ENCODE assay signal across 9 mouse cellular contexts in genomic region chr8:113664544-113664943, GRCm38 (mm10). TPM values are rescaled to one million over a fixed set of nuclear protein-coding genes. Genes with fewer than 3 reads are reported as not detected.
A peak's percentile ranks its signal among the peaks of the same experiment; 100 is the strongest.
DNase-seq lines count a peak whose midpoint lies in the region; ATAC-seq and TF ChIP-seq lines count a peak whose summit lies in the region.
"Had no signal": no experiment of that assay in that cellular context is flagged by ENCODE, and none has a peak within 500 bp of the region (broad histone marks: within the 10 kb centered on the region; RNA-seq: fewer than 3 reads in every experiment).

No protein-coding gene starts in this region.

- intact Hi-C loops in heart, postnatal 10 days (cut with DNase I), result loop anchor here (1.0 to 10.0 kb wide), 5 partner anchors 190 to 774 kb away; partner anchors contain the start of gene Wwox

- TF ChIP-seq CTCF in bone marrow macrophage, adult 2 months (IDR thresholded peaks at IDR 0.05; ENCODE audit: low read depth, low read length), result peak; percentile 42
- TF ChIP-seq CTCF in liver, embryonic 14.5 days (IDR thresholded peaks at IDR 0.05; ENCODE audit: low read depth), result peak; percentile 71
- no peak for TF ChIP-seq CTCF in thymus, adult 2 months (IDR thresholded peaks at IDR 0.05; ENCODE audit: borderline replicate concordance, control insufficient read depth, extremely low read depth, insufficient read depth, low read length, poor library complexity)

- peak; percentile 96 for ATAC-seq in CD4-positive, CD25-positive, alpha-beta regulatory T cell, adult 4 months
- no peak for ATAC-seq in liver, embryonic 14.5 days (ENCODE audit: insufficient read depth)
- ATAC-seq in neural tube, embryonic 14.5 days (ENCODE audit: low read depth), result peak; percentile 91

- no peak overlapping the region for H3K4me2 ChIP-seq in liver, embryonic 14.5 days (ENCODE audit: low read depth)
- H3K4me2 ChIP-seq in neural tube, embryonic 14.5 days (ENCODE audit: low read depth, low read length), result no peak overlapping the region

- TF ChIP-seq POLR2A in bone marrow macrophage, adult 2 months (IDR thresholded peaks at IDR 0.05; ENCODE audit: borderline replicate concordance, low read depth, low read length), result no peak
- TF ChIP-seq POLR2A in thymus, adult 2 months (IDR thresholded peaks at IDR 0.05; ENCODE audit: control insufficient read depth, extremely low read depth, insufficient read depth, low read length, poor library complexity), result no peak

- H3K27me3 ChIP-seq in forebrain, embryonic 10.5 days (ENCODE audit: poor library complexity, severe bottlenecking), result no peaks in the 10 kb centered on the region
- no peaks in the 10 kb centered on the region for H3K27me3 ChIP-seq in liver, embryonic 14.5 days (ENCODE audit: control insufficient read depth, insufficient read depth, low read length)
- no peaks in the 10 kb centered on the region for H3K27me3 ChIP-seq in neural tube, embryonic 14.5 days (ENCODE audit: control insufficient read depth, insufficient read depth, low read length)
- H3K27me3 ChIP-seq in thymus, adult 2 months (ENCODE audit: control insufficient read depth, insufficient read depth, low read length), result no peaks in the 10 kb centered on the region

- H3K4me1 ChIP-seq in bone marrow macrophage, adult 2 months (ENCODE audit: control insufficient read depth, insufficient read depth, low read length), result no peaks in the 10 kb centered on the region
- H3K4me1 ChIP-seq in forebrain, embryonic 10.5 days, result peaks cover 36% of the 10 kb centered on the region
- H3K4me1 ChIP-seq in liver, embryonic 14.5 days (replicated peaks; ENCODE audit: control insufficient read depth in 2 of 2, insufficient read depth in 2 of 2, low read length in 1 of 2), result no peaks in the 10 kb centered on the region
- H3K4me1 ChIP-seq in neural tube, embryonic 14.5 days (ENCODE audit: control insufficient read depth, insufficient read depth, low read length), result no peaks in the 10 kb centered on the region
- no peaks in the 10 kb centered on the region for H3K4me1 ChIP-seq in thymus, adult 2 months (replicated peaks; ENCODE audit: control insufficient read depth, insufficient read depth, low read length)

- WGBS in forebrain, embryonic 10.5 days, result 16% methylated on average over 2 of the region's 2 CpGs
- WGBS in liver, embryonic 14.5 days (ENCODE audit: insufficient replicate concordance), result 10% methylated on average over 2 of the region's 2 CpGs
- WGBS in neural tube, embryonic 14.5 days, result 6% methylated on average over 2 of the region's 2 CpGs
- WGBS in thymus, adult 2 months, result 5% methylated on average over 2 of the region's 2 CpGs

- no peak overlapping the region for H3K9ac ChIP-seq in liver, embryonic 14.5 days (replicated peaks)
- no peak overlapping the region for H3K9ac ChIP-seq in neural tube, embryonic 14.5 days (replicated peaks; ENCODE audit: low read depth, low read length)

- H3K9me3 ChIP-seq in forebrain, embryonic 10.5 days, result no peaks in the 10 kb centered on the region
- H3K9me3 ChIP-seq in liver, embryonic 14.5 days (ENCODE audit: control insufficient read depth, low read length), result no peaks in the 10 kb centered on the region
- H3K9me3 ChIP-seq in neural tube, embryonic 14.5 days (ENCODE audit: control insufficient read depth, low read length), result no peaks in the 10 kb centered on the region

- no peak overlapping the region for H3K27ac ChIP-seq in bone marrow macrophage, adult 2 months (ENCODE audit: insufficient read depth, low read depth, low read length)
- H3K27ac ChIP-seq in forebrain, embryonic 10.5 days, result peak overlapping the region; percentile 48
- H3K27ac ChIP-seq in liver, embryonic 14.5 days, result no peak overlapping the region
- no peak overlapping the region for H3K27ac ChIP-seq in neural tube, embryonic 14.5 days (ENCODE audit: low read depth, low read length)
- H3K27ac ChIP-seq in thymus, adult 2 months (ENCODE audit: control insufficient read depth, insufficient read depth, low read length), result no peak overlapping the region

- TF ChIP-seq EP300 in liver, embryonic 14.5 days (IDR thresholded peaks at IDR 0.05; ENCODE audit: low read depth), result no peak

- H3K4me3 ChIP-seq in bone marrow macrophage, adult 2 months (ENCODE audit: insufficient read depth, low read length), result no peak overlapping the region
- no peak overlapping the region for H3K4me3 ChIP-seq in forebrain, embryonic 10.5 days
- H3K4me3 ChIP-seq in liver, embryonic 14.5 days (ENCODE audit: insufficient read depth in 1 of 2, low read depth in 2 of 2, low read length in 2 of 2), result no peak overlapping the region
- no peak overlapping the region for H3K4me3 ChIP-seq in neural tube, embryonic 14.5 days (ENCODE audit: low read depth, low read length)
- H3K4me3 ChIP-seq in thymus, adult 2 months (ENCODE audit: control insufficient read depth, insufficient read depth, low read length), result no peak overlapping the region
- H3K4me3 ChIP-seq: erythroblast, embryonic 14.5 days had no signal

- H3K36me3 ChIP-seq in forebrain, embryonic 10.5 days (replicated peaks), result no peaks in the 10 kb centered on the region
- H3K36me3 ChIP-seq in liver, embryonic 14.5 days (replicated peaks; ENCODE audit: control insufficient read depth, insufficient read depth, low read depth), result no peaks in the 10 kb centered on the region
- H3K36me3 ChIP-seq in neural tube, embryonic 14.5 days (ENCODE audit: control insufficient read depth, insufficient read depth, low read length), result no peaks in the 10 kb centered on the region
- H3K36me3 ChIP-seq in thymus, adult 2 months (ENCODE audit: control insufficient read depth, insufficient read depth, low read length), result no peaks in the 10 kb centered on the region

- DNase-seq in forebrain, embryonic 10.5 days (ENCODE audit: extremely low spot score, low spot score), result peak; percentile 76
- peak; percentile 84 to 89 for DNase-seq in heart, postnatal 10 days
- peak; percentile 86 to 90 for DNase-seq in kidney, postnatal 25 days
- DNase-seq in liver, embryonic 14.5 days (ENCODE audit: low read depth in 3 of 3, low spot score in 3 of 3), result peak in 1 of 3 experiments; percentile 13
- DNase-seq in thymus, adult 2 months, result peak; percentile 67

RNA-seq across cellular contexts. Expression of gene Syce1l, which starts 21.5 kb away (rescaled TPM):
- not detected for polyA plus RNA-seq in CD4-positive, CD25-positive, alpha-beta regulatory T cell, adult 4 months (2017; shearing (Covaris generic))
- not detected in 2 replicates for polyA plus RNA-seq in bone marrow macrophage, adult 2 months (2012; ENCODE audit: insufficient read depth, insufficient read length, missing spikeins)
- not detected in 2 replicates for polyA plus RNA-seq in forebrain, embryonic 10.5 days (2016; fragmentation: Nextera tagmentation; extraction: Ambion mirVana)
- total RNA-seq in heart, postnatal 10 days (2021), result not detected
- polyA plus RNA-seq in liver, embryonic 14.5 days (2012; rRNA removed), result not detected in 2 replicates
- polyA plus RNA-seq in liver, embryonic 14.5 days (2014; fragmentation: Nextera tagmentation; extraction: Ambion mirVana), result not detected in 2 replicates
- polyA plus RNA-seq in neural tube, embryonic 14.5 days (2014; fragmentation: Nextera tagmentation; extraction: Ambion mirVana), result 0.75 TPM in 1 of 2 replicates, not detected in the other
- not detected in 2 replicates for polyA plus RNA-seq in thymus, adult 2 months (2012; rRNA removed)
- polyA plus RNA-seq: erythroblast, embryonic 14.5 days had no signal

RNA-seq across cellular contexts. Expression of gene Mon1b, which starts 29.2 kb away (rescaled TPM):
- 10 to 100 TPM; 15.0 to 27.9 TPM for polyA plus RNA-seq in CD4-positive, CD25-positive, alpha-beta regulatory T cell, adult 4 months (2017; shearing (Covaris generic))
- polyA plus RNA-seq in bone marrow macrophage, adult 2 months (2012; ENCODE audit: insufficient read depth, insufficient read length, missing spikeins), result 14.9 and 15.7 TPM in 2 replicates
- polyA plus RNA-seq in forebrain, embryonic 10.5 days (2016; fragmentation: Nextera tagmentation; extraction: Ambion mirVana), result 8.7 and 9.9 TPM in 2 replicates
- total RNA-seq in heart, postnatal 10 days (2021), result 1 to 10 TPM; 6.6 to 7.0 TPM
- polyA plus RNA-seq in liver, embryonic 14.5 days (2012; rRNA removed), result 1.3 and 1.5 TPM in 2 replicates
- polyA plus RNA-seq in liver, embryonic 14.5 days (2014; fragmentation: Nextera tagmentation; extraction: Ambion mirVana), result 2.1 and 2.3 TPM in 2 replicates
- 10.7 and 13.6 TPM in 2 replicates for polyA plus RNA-seq in neural tube, embryonic 14.5 days (2014; fragmentation: Nextera tagmentation; extraction: Ambion mirVana)
- polyA plus RNA-seq in thymus, adult 2 months (2012; rRNA removed), result 16.5 and 22.7 TPM in 2 replicates
